Mouse (Mus musculus): ENCODE measurements around the gene Elf1.

DNA sequence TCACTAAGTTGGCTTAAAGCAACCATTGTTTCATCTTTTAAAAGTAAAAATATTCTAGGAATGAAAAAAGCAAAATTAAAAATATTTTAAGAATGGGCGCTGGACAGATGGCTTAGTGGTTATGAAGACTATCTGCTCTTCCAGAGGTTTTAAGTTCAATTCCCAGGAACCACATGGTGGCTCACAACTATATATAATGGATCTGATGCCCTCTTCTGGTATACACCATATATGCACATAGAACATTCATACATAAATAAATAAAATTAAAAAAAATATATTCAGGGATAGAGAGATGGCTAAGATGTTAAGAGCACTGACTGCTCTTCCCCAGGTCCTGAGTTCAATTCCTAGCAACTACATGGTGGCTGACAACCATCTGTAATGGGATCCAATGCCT lies 15.4 kb upstream of the Elf1 start:
- TF ChIP-seq CTCF (conservative IDR thresholded peaks at IDR 0.05; ENCODE audit: insufficient read depth, insufficient read length, low read depth, low read length) (no peak), POLR2A (IDR thresholded peaks at IDR 0.05; ENCODE audit: low read depth, low read length) (no peak)
